Comparison of ENCODE assay signal across 14 mouse cellular contexts in genomic region chr19:58974126-58974525, GRCm38 (mm10). TPM values are rescaled to one million over a fixed set of nuclear protein-coding genes. Genes with fewer than 3 reads are reported as not detected.
"Had no signal": no experiment of that assay in that cellular context is flagged by ENCODE, and none has a peak within 500 bp of the region (broad histone marks: within the 10 kb centered on the region; RNA-seq: fewer than 3 reads in every experiment).

No protein-coding gene starts in this region.

- DNase-seq: lung, adult 18-20 months; lung, embryonic 14.5 days; lung, postnatal 10 days; retina, postnatal 1 day; right cerebral cortex, adult 18-20 months; right cerebral cortex, postnatal 25 days; right cerebral cortex, postnatal 4 days; spleen, adult 18-20 months; thymus, adult 18-20 months; thymus, postnatal 14 days; thymus, postnatal 36 days had no signal

RNA-seq across cellular contexts. Expression of gene Hspa12a, which starts 30.7 kb away (rescaled TPM):
- total RNA-seq: megakaryocyte-erythroid progenitor cell, adult 5-6 weeks had no signal

RNA-seq across cellular contexts. Expression of gene Eno4, which starts 30.9 kb away (rescaled TPM):
- total RNA-seq: megakaryocyte, adult 5-6 weeks; megakaryocyte-erythroid progenitor cell, adult 5-6 weeks had no signal
- polyA plus RNA-seq: small intestine, adult 2 months had no signal
